Mouse (Mus musculus) stomach, embryonic 15.5 days (tissue): ENCODE data around the gene Rin3. TPM values are rescaled to one million over a fixed set of nuclear protein-coding genes. Genes with fewer than 3 reads are reported as not detected.

Source experiments
- ATAC-seq: fragments of 200-750 bp; cut with Nextera tagmentation; 2 replicates; pipeline ENCODE4 v1.8.0; 2017; ENCODE audit warnings: low read depth, moderate number of reproducible peaks, moderate TSS enrichment; ENCODE audit not compliant: insufficient read depth, low FRiP score
- H3K27ac ChIP-seq: fragments of 300-500 bp; sonication (generic); 2 replicates; pipeline ENCODE4 v1.5.1; 2015; ENCODE audit warnings: mild to moderate bottlenecking, inconsistent platforms
- H3K27me3 ChIP-seq: fragments of 300-500 bp; sonication (generic); replicated peaks from 2 replicates; pipeline ENCODE4 v1.6.1; 2015; ENCODE audit warnings: inconsistent platforms
- H3K36me3 ChIP-seq: fragments of 300-500 bp; sonication (generic); 2 replicates; pipeline ENCODE4 v1.6.1; 2015; ENCODE audit warnings: inconsistent platforms
- H3K4me1 ChIP-seq: fragments of 300-500 bp; sonication (generic); 2 replicates; pipeline ENCODE4 v1.6.1; 2015; ENCODE audit warnings: inconsistent platforms
- H3K4me2 ChIP-seq: fragments of 300-500 bp; sonication (generic); 2 replicates; pipeline ENCODE4 v1.6.1; 2015; ENCODE audit warnings: mild to moderate bottlenecking, inconsistent platforms
- H3K4me3 ChIP-seq: fragments of 300-500 bp; sonication (generic); replicated peaks from 2 replicates; pipeline ENCODE4 v1.5.1; 2015; ENCODE audit warnings: inconsistent platforms
- H3K9ac ChIP-seq: fragments of 300-500 bp; sonication (generic); 2 replicates; pipeline ENCODE4 v1.6.1; 2015; ENCODE audit warnings: inconsistent platforms
- H3K9me3 ChIP-seq: fragments of 300-500 bp; sonication (generic); 2 replicates; pipeline ENCODE4 v1.6.1; 2016; ENCODE audit warnings: inconsistent platforms
- WGBS: fragments of 180-500 bp; shearing (Covaris S2); methylation state at CpG from one replicate; pipeline ENCODE4 v1.1.7; 2015; 5-methylcytosine and 5-hydroxymethylcytosine counted together
- polyA plus RNA-seq: library from polyadenylated mRNA; unstranded; fragments of >200 nt; fragmentation: Nextera tagmentation; extraction: Ambion mirVana; gene quantifications from 2 replicates; pipeline ENCODE4 v1.2.1, GENCODE M21; 2015

The Rin3 gene
- polyA plus RNA-seq, 1 experiment from 2014 or later, result 10.5 TPM

DNA sequence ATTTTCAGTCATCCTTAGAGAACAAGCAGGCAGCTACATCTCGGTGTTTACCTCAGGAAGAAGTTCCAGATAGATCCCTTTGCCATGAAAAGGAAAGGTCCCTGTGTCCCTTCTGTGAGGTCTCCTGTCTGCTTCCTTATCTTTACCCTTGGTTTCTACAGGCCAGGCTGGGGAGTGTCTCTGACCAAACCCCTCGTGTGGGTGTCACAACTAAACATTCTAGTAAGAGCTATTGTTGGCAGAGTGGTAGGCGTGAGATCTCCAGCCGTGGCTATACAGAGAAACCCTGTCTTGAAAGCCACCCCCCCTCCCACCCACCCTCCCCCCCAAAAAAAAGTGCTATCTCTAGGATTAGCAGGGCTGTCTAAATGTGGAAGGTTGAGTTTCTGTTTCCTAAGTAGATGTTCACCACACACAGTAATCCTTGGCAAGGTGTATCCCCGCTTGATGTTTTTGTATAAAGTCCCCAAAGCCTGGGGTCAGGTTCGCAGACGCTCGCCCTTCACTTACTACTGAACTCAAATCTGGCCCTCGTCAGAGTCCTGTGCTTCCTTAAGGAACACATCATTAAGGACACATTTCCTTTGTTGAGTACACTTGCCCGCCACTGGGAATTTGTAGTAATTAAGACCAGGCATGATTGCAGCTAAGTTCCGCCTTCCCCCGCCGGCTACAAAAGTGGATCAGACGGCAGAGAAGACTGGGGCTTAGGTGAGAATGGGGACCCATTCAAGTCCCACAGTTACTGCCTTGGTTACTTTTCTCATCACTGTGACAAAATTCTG, 62.4 kb downstream of the Rin3 start:
- Histone ChIP-seq H3K27me3 (no peaks in the 10 kb centered on the region), H3K9ac (no peak overlapping the region), H3K9me3 (no peaks in the 10 kb centered on the region), H3K4me2 (no peak overlapping the region), H3K36me3 (no peaks in the 10 kb centered on the region), H3K27ac (no peak overlapping the region), H3K4me1 (0 out of 2 replicates have a peak, but pooled peaks cover 3% of the 10 kb centered on the region), H3K4me3 (no peak overlapping the region)
- 67% methylated on average over 14 of the region's 14 CpGs for WGBS
- ATAC-seq, result no peak

DNA sequence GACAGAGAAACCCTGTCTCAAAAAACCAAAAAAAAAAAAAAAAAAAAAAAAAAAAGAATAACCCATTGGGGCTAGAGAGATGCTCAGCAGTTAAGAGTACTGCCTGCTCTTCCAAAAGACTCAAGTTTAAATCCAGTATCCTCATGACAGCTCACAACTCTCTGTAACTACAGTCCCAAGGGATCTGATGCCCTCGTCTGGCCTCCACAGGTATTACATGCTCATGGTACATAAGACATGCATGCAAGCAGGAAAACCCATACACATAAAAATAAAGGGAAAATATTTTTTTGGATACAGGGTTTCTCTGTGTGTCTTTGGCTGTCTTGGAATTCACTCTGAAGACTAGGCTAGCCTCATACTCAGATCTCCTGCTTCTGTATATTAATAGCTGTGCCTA, 63.7 kb downstream of the Rin3 start:
- 15% methylated on average over 1 of the region's 1 CpGs for WGBS
- Histone ChIP-seq H3K9me3 (no peaks in the 10 kb centered on the region), H3K27ac (no peak overlapping the region), H3K27me3 (no peaks in the 10 kb centered on the region), H3K4me1 (0 out of 2 replicates have a peak, but pooled peaks cover 3% of the 10 kb centered on the region), H3K4me2 (no peak overlapping the region), H3K4me3 (no peak overlapping the region), H3K36me3 (no peaks in the 10 kb centered on the region), H3K9ac (no peak overlapping the region)
- ATAC-seq, result no peak

DNA sequence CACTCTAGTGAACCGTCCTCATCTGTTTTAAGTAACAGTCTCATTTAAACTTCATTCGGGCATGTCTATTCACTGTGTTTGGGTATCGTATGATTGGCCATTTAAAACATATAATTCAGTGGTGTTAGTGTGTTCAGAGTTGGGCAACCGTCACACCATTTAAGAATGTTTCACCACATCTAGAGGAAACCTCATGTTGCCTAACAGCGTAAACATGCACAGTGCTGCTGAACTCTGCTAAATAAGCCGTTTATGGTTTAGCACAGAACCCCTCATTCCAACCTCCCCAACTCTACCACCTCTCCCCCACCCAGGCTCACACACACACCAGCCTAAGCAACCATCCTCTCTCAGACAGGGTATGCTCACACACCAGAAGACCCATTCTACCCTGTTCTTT, 65.6 kb downstream of the Rin3 start:
- no peaks in the 10 kb centered on the region for H3K27me3 ChIP-seq
- WGBS, result 86% methylated on average over 6 of the region's 6 CpGs
- no peak overlapping the region for H3K4me3 ChIP-seq
- H3K9me3 ChIP-seq, result no peaks in the 10 kb centered on the region
- H3K36me3 ChIP-seq, result 0 out of 2 replicates have a peak, but pooled peaks cover 3% of the 10 kb centered on the region
- H3K9ac ChIP-seq, result no peak overlapping the region
- H3K4me1 ChIP-seq, result no peaks in the 10 kb centered on the region
- H3K27ac ChIP-seq, result no peak overlapping the region
- no peak for ATAC-seq
- no peak overlapping the region for H3K4me2 ChIP-seq

DNA sequence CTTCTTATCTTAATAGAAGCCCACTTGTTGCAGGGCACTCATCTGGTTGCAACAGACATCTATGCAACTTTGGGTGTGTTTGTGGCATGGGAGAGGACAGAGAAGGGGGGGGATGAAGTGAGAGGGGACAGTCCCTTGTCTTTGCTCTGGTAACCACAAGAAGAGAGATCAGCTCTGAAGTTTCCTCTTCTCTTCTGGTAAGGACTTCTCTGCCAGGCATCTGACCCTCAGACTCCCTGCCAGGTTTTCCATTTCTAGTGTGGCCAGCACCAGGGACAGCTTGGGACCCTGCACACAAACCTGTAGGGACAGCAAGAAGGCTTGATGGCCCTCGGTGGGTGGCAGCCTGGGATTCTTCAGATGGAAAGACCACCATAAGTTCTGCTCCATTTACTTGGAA, 68.1 kb downstream of the Rin3 start:
- 81% methylated on average over 1 of the region's 1 CpGs for whole genome bisulfite sequencing
- Histone ChIP-seq H3K4me1 (no peaks in the 10 kb centered on the region), H3K27me3 (no peaks in the 10 kb centered on the region), H3K9ac (no peak overlapping the region), H3K27ac (no peak overlapping the region), H3K36me3 (0 out of 2 replicates have a peak, but pooled peaks cover 3% of the 10 kb centered on the region), H3K4me3 (no peak overlapping the region), H3K4me2 (no peak overlapping the region), H3K9me3 (no peaks in the 10 kb centered on the region)
- no peak for ATAC-seq

DNA sequence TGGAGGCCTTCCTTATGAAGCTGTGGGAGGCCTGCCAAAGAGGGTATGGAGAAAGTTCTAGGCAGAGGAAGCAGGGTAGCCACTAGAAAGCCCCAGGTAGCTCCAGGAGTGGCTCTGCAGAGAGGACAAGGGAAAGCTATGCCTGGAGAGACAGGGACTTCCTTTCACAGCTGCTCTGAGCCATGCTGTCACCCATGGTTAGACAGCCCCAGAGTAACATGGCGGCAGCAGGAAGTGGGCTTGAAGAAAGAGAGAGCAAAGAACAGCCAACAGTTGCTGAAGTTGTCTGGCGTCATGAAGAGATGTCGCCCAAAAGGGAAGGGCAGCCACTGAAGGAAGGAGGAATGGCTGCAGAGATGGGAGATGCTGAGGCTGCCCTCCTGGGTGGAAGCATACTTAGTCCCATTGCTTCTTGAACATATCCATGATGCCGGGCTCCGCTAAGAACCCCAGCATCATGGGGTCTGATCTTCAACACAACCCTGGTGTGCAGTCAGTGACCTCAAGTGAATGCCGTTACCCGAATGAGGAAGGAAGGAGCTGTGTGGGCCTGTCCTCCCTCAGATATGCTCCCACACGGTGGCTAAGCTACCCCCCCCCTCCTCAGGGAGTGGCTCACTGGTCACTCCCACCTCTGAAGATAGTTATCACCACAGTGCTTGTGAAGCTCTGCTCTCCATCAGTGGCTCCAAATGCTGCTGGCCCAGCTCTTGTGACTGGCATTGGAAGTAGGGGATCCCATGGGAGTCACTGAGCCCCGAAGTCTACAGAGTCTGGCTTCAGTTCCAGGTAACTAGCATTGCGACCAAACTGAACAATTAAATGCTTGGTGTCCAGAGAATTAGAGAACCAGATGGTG, 71.5 kb downstream of the Rin3 start:
- H3K4me3 ChIP-seq, result no peak overlapping the region
- H3K4me2 ChIP-seq, result no peak overlapping the region
- WGBS, result 80% methylated on average over 10 of the region's 10 CpGs
- H3K36me3 ChIP-seq, result peaks cover 6% of the 10 kb centered on the region; the same call in 1 of the 2 replicates
- no peaks in the 10 kb centered on the region for H3K4me1 ChIP-seq
- H3K27ac ChIP-seq, result no peak overlapping the region
- no peak overlapping the region for H3K9ac ChIP-seq
- H3K27me3 ChIP-seq, result no peaks in the 10 kb centered on the region
- H3K9me3 ChIP-seq, result no peaks in the 10 kb centered on the region
- no peak for ATAC-seq

DNA sequence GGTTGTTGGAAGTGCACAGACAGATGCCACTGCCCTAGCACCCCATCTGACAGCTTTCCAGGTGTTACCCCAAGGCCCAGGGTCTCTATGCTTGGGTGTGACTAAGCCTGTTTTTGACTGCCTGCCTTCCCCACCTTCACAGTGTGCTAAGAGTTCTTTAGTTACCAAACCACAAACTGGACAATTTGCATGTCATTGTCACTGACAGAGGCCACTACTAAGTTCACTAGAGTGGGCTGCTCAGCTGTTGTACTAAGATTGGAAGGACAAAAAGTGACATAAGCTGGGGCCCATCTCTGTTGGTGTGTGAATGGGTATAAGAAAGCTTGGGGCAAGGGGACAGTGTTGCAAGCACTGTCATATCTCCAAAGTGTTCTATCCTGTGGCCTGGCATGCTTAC, 72.9 kb downstream of the Rin3 start:
- Histone ChIP-seq H3K4me3 (no peak overlapping the region), H3K27me3 (no peaks in the 10 kb centered on the region), H3K27ac (no peak overlapping the region), H3K9ac (no peak overlapping the region), H3K36me3 (peaks cover 6% of the 10 kb centered on the region; the same call in 1 of the 2 replicates), H3K4me2 (no peak overlapping the region), H3K9me3 (no peaks in the 10 kb centered on the region), H3K4me1 (no peaks in the 10 kb centered on the region)
- no peak for ATAC-seq

DNA sequence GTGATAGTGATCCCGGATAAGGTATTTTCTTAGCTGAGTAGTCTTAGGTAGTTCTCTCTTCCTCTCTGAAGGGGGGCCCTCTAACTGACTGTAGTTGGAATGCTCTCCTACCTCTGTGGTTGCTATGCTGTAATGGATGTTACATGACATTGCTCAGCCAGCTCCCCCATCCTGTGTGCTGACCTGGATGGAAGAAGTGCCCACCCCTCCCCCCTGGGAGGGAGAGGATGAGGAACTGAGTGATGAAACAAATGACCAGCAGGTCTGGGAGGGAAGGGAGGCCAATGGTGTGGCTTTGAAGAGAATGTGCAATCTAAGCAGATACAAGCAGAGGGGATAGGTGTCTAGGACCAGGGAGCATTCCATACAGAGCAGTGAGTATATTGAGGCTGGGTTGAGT, 73.9 kb downstream of the Rin3 start:
- 78% methylated on average over 1 of the region's 1 CpGs for WGBS
- H3K4me1 ChIP-seq, result no peaks in the 10 kb centered on the region
- no peak overlapping the region for H3K4me2 ChIP-seq
- peaks cover 6% of the 10 kb centered on the region; the same call in 1 of the 2 replicates for H3K36me3 ChIP-seq
- ATAC-seq, result no peak
- H3K4me3 ChIP-seq, result no peak overlapping the region
- H3K9me3 ChIP-seq, result no peaks in the 10 kb centered on the region
- H3K27ac ChIP-seq, result no peak overlapping the region
- no peak overlapping the region for H3K9ac ChIP-seq
- H3K27me3 ChIP-seq, result no peaks in the 10 kb centered on the region

DNA sequence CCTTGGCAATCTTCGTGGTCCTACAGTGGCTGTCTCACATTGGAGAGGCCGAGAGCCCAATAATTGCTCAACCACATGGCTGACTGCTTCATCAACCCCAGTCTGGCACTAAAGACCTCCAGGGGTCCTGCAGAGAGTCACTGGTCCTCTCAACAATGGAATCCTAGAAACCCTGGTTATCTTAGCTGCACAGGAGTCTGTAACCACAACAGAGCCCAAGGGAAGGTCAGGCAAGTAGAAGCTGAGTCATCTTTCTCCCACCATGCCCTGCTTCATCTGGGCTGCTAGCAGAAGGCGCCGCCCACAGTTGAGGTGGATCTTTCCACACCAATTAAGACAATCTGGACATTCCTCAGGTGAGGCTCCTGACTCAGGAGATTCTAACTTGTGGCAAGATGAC, 76.5 kb downstream of the Rin3 start:
- H3K27ac ChIP-seq, result no peak overlapping the region

DNA sequence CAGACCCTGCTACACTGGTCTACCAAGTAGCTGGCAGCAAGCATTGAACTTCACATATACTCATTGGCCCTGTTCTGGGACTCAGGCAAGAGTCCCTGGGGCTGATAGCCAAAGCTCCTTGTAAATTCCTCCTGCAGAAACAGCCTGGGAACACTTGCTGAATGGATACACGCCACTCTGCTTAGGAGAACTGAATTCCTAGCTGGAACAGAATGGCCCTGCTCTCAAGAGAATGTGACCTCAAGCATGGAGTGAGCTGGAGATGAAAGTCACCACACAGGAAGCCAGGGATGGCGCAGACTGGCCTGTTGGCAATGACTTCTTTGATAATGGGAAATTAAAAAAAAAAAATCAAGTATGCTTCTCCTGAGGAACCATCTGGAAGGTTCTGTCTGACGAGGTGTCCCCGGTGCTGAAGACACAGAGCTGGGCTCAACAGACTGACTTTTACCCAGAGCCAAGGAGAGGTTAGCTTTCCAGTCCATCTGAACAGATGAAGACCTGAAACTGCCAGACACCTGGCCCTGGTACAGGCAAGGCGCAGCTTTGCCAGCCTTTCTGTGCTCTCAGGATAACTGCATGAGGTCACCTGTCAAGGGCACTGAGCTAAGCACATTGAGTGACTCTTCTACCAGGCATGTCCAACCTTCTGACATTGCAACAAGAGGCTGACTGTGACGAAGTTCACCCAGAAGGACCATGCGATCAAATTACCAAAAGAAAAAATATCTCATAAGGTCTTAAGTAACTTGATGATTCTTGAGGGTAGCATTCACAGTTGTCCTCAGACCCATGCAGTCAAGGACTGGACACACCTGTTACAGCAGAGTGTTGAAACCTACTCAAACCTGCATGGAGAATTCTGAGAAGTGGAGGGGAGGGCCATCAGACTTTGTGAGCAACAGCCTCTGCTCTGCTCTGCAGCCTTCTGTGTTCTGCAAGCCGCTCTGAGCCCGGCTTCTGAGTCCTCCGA, 78.6 kb downstream of the Rin3 start:
- H3K27me3 ChIP-seq, result no peaks in the 10 kb centered on the region
- H3K36me3 ChIP-seq, result peaks cover 3% of the 10 kb centered on the region; the same call in 1 of the 2 replicates
- WGBS, result 91% methylated on average over 10 of the region's 10 CpGs
- H3K4me2 ChIP-seq, result no peak overlapping the region
- H3K9me3 ChIP-seq, result no peaks in the 10 kb centered on the region
- ATAC-seq, result no peak
- no peaks in the 10 kb centered on the region for H3K4me1 ChIP-seq
- no peak overlapping the region for H3K4me3 ChIP-seq
- no peak overlapping the region for H3K9ac ChIP-seq
- H3K27ac ChIP-seq, result no peak overlapping the region

More for the DNA sequence above, 76.5 kb downstream of the Rin3 start:
- H3K4me2 ChIP-seq, result no peak overlapping the region
- no peak overlapping the region for H3K9ac ChIP-seq
- WGBS, result 91% methylated on average over 4 of the region's 4 CpGs
- no peak for ATAC-seq
- H3K36me3 ChIP-seq, result peaks cover 3% of the 10 kb centered on the region; the same call in 1 of the 2 replicates
- H3K4me1 ChIP-seq, result no peaks in the 10 kb centered on the region
- no peaks in the 10 kb centered on the region for H3K9me3 ChIP-seq
- no peaks in the 10 kb centered on the region for H3K27me3 ChIP-seq
- no peak overlapping the region for H3K4me3 ChIP-seq

DNA sequence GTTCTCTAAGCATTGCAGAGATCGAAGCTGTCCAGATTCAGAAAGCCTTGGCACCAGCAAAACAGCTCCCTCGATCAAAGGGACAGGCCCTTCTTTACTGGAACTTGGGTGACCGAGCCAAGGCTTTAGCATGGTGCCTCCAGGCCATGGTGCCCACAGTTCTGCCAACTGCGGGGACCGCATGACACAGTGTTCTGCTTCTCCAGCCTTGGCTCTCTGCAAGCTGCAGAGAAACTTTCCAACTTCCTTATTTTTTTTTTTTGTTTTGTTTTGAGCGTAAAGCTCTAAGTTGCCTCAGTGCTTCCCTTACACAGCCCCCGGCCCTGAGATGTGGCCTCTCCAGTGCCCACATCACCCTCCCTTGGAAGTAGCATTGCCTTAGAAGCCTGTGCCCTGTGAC, 82.2 kb downstream of the Rin3 start:
- H3K9ac ChIP-seq, result no peak overlapping the region
- no peak overlapping the region for H3K4me3 ChIP-seq
- H3K27me3 ChIP-seq, result no peaks in the 10 kb centered on the region
- H3K4me1 ChIP-seq, result 0 out of 2 replicates have a peak, but pooled peaks cover 6% of the 10 kb centered on the region
- no peak for ATAC-seq
- 95% methylated on average over 7 of the region's 7 CpGs for WGBS
- no peaks in the 10 kb centered on the region for H3K9me3 ChIP-seq
- H3K36me3 ChIP-seq, result no peaks in the 10 kb centered on the region
- H3K4me2 ChIP-seq, result no peak overlapping the region
- H3K27ac ChIP-seq, result no peak overlapping the region

DNA sequence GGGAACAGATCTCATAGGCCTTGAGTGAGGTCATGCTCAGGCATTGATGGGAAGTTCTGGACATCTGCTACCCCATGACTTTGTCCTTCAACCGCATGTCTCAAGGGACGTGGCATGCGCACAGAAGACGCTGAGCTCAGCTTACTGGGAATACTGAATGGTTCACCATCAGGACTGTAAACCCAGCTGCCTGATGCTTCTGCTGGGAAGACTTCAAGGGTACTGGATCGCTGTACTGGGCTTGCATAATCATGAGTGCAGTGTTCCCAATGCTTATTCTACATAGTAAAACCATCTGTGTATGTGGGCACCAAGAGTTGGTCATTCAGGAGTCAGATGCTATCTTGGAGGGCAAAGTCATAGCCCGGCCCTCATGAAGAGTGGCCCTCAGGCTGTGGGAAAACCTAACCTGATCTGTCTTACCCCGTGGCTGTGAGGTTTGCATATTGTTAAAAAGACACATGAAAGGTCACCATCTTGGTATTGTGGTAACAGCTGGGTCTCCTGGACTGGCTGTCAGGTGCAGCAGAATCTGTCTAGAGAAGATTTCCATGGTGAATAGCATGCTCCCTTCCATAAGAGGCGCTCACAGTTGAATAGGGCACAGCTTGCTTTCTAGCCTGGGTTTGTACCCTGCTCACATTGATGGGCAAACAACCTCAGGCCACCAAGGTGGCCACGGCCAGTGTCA, 83.4 kb downstream of the Rin3 start:
- H3K4me3 ChIP-seq, result no peak overlapping the region
- 86% methylated on average over 9 of the region's 9 CpGs for whole genome bisulfite sequencing

More for the DNA sequence above, 83.4 kb downstream of the Rin3 start:
- no peak overlapping the region for H3K4me2 ChIP-seq
- 0 out of 2 replicates have a peak, but pooled peaks cover 6% of the 10 kb centered on the region for H3K4me1 ChIP-seq
- H3K9ac ChIP-seq, result no peak overlapping the region
- no peaks in the 10 kb centered on the region for H3K27me3 ChIP-seq
- no peaks in the 10 kb centered on the region for H3K9me3 ChIP-seq
- H3K27ac ChIP-seq, result no peak overlapping the region
- ATAC-seq, result no peak
- H3K36me3 ChIP-seq, result no peaks in the 10 kb centered on the region
